ENCODE assay signal across 29 mouse cellular contexts in genomic region chr11:44887691-44888090, GRCm38 (mm10).
DNase-seq lines count a peak whose midpoint lies in the region; ATAC-seq and TF ChIP-seq lines count a peak whose summit lies in the region.
"Had no signal": no experiment of that assay in that cellular context is flagged by ENCODE, and none has a peak within 500 bp of the region (broad histone marks: within the 10 kb centered on the region; RNA-seq: fewer than 3 reads in every experiment).

No protein-coding gene starts in this region.

- no peaks in the 10 kb centered on the region for H3K9me3 ChIP-seq in hindbrain, embryonic 12.5 days (replicated peaks)
- no peaks in the 10 kb centered on the region for H3K9me3 ChIP-seq in hindbrain, postnatal 0 days (ENCODE audit: low read length)
- H3K9me3 ChIP-seq in midbrain, embryonic 14.5 days (ENCODE audit: control insufficient read depth, low read length), result no peaks in the 10 kb centered on the region
- no peaks in the 10 kb centered on the region for H3K9me3 ChIP-seq in midbrain, postnatal 0 days (ENCODE audit: low read length)
- no peaks in the 10 kb centered on the region for H3K9me3 ChIP-seq in forebrain, embryonic 16.5 days (ENCODE audit: control insufficient read depth, low read length)
- H3K9me3 ChIP-seq: heart, embryonic 12.5 days; kidney, embryonic 15.5 days; midbrain, embryonic 10.5 days; neural tube, embryonic 12.5 days; stomach, embryonic 15.5 days had no signal

- H3K4me3 ChIP-seq in hindbrain, embryonic 12.5 days, result no peak overlapping the region
- H3K4me3 ChIP-seq in hindbrain, postnatal 0 days (ENCODE audit: low read length), result no peak overlapping the region
- no peak overlapping the region for H3K4me3 ChIP-seq in midbrain, embryonic 14.5 days (replicated peaks; ENCODE audit: low read depth, low read length)
- no peak overlapping the region for H3K4me3 ChIP-seq in midbrain, postnatal 0 days (ENCODE audit: low read depth, low read length)
- no peak overlapping the region for H3K4me3 ChIP-seq in forebrain, embryonic 16.5 days (replicated peaks; ENCODE audit: low read length)
- H3K4me3 ChIP-seq: erythroblast, embryonic 14.5 days; heart, embryonic 12.5 days; kidney, embryonic 15.5 days; midbrain, embryonic 10.5 days; neural tube, embryonic 12.5 days; stomach, embryonic 15.5 days had no signal

- no peak overlapping the region for H3K9ac ChIP-seq in hindbrain, embryonic 12.5 days
- no peak overlapping the region for H3K9ac ChIP-seq in hindbrain, postnatal 0 days (replicated peaks; ENCODE audit: low read length)
- H3K9ac ChIP-seq in midbrain, embryonic 14.5 days (replicated peaks; ENCODE audit: low read length), result no peak overlapping the region
- H3K9ac ChIP-seq in midbrain, postnatal 0 days (replicated peaks; ENCODE audit: low read length, poor library complexity, severe bottlenecking), result no peak overlapping the region
- H3K9ac ChIP-seq in forebrain, embryonic 16.5 days (replicated peaks; ENCODE audit: low read depth, low read length), result no peak overlapping the region
- H3K9ac ChIP-seq: heart, embryonic 12.5 days; kidney, embryonic 15.5 days; liver, embryonic 14.5 days; neural tube, embryonic 12.5 days; stomach, embryonic 15.5 days had no signal

- no peak overlapping the region for H3K4me2 ChIP-seq in hindbrain, embryonic 12.5 days (replicated peaks)
- no peak overlapping the region for H3K4me2 ChIP-seq in hindbrain, postnatal 0 days (ENCODE audit: low read depth, low read length)
- H3K4me2 ChIP-seq in midbrain, embryonic 14.5 days (ENCODE audit: low read length), result no peak overlapping the region
- no peak overlapping the region for H3K4me2 ChIP-seq in midbrain, postnatal 0 days (ENCODE audit: low read depth, low read length, poor library complexity, severe bottlenecking)
- H3K4me2 ChIP-seq in forebrain, embryonic 16.5 days (ENCODE audit: low read length), result no peak overlapping the region
- H3K4me2 ChIP-seq: heart, embryonic 12.5 days; kidney, embryonic 15.5 days; neural tube, embryonic 12.5 days; stomach, embryonic 15.5 days had no signal

- no peak for TF ChIP-seq CTCF in hindbrain, postnatal 0 days (IDR thresholded peaks at IDR 0.05; ENCODE audit: low read depth)
- no peak for TF ChIP-seq CTCF in midbrain, postnatal 0 days (IDR thresholded peaks at IDR 0.05)

- peaks cover 13% of the 10 kb centered on the region for H3K4me1 ChIP-seq in hindbrain, embryonic 12.5 days
- no peaks in the 10 kb centered on the region for H3K4me1 ChIP-seq in hindbrain, postnatal 0 days (ENCODE audit: insufficient read depth, low read length)
- H3K4me1 ChIP-seq in midbrain, embryonic 14.5 days (ENCODE audit: control insufficient read depth, insufficient read depth, low read length), result peaks cover 20% of the 10 kb centered on the region
- no peaks in the 10 kb centered on the region for H3K4me1 ChIP-seq in midbrain, postnatal 0 days (ENCODE audit: insufficient read depth, low read length)
- H3K4me1 ChIP-seq in forebrain, embryonic 16.5 days (replicated peaks; ENCODE audit: control insufficient read depth, insufficient read depth, low read length), result no peaks in the 10 kb centered on the region
- H3K4me1 ChIP-seq: heart, embryonic 12.5 days; kidney, embryonic 15.5 days; stomach, embryonic 15.5 days had no signal

- ATAC-seq in hindbrain, embryonic 12.5 days (ENCODE audit: low FRiP score), result no peak
- ATAC-seq in hindbrain, postnatal 0 days, result no peak
- ATAC-seq in midbrain, embryonic 14.5 days (ENCODE audit: low FRiP score, low TSS enrichment), result no peak
- ATAC-seq in midbrain, postnatal 0 days (ENCODE audit: low FRiP score), result no peak
- peak; percentile 62; the same call in 1 of the 2 replicates for ATAC-seq in forebrain, embryonic 16.5 days
- ATAC-seq: CD4-positive, CD25-positive, alpha-beta regulatory T cell, adult 4 months had no signal

- H3K27me3 ChIP-seq in hindbrain, embryonic 12.5 days, result no peaks in the 10 kb centered on the region
- H3K27me3 ChIP-seq in hindbrain, postnatal 0 days (ENCODE audit: insufficient read depth, low read length), result no peaks in the 10 kb centered on the region
- no peaks in the 10 kb centered on the region for H3K27me3 ChIP-seq in midbrain, embryonic 14.5 days (ENCODE audit: control insufficient read depth, insufficient read depth, low read length)
- H3K27me3 ChIP-seq in midbrain, postnatal 0 days (ENCODE audit: insufficient read depth, low read length), result no peaks in the 10 kb centered on the region
- 0 out of 2 replicates have a peak, but pooled peaks cover 2% of the 10 kb centered on the region for H3K27me3 ChIP-seq in forebrain, embryonic 16.5 days (replicated peaks; ENCODE audit: control insufficient read depth, insufficient read depth, low read length)
- H3K27me3 ChIP-seq: heart, embryonic 12.5 days; kidney, embryonic 15.5 days; neural tube, embryonic 12.5 days; stomach, embryonic 15.5 days had no signal

- 73% methylated on average over 7 of the region's 7 CpGs for WGBS in hindbrain, embryonic 12.5 days
- WGBS in hindbrain, postnatal 0 days, result 65% methylated on average over 7 of the region's 7 CpGs
- 57% methylated on average over 7 of the region's 7 CpGs for WGBS in midbrain, embryonic 14.5 days
- WGBS in midbrain, postnatal 0 days, result 58% methylated on average over 7 of the region's 7 CpGs
- whole genome bisulfite sequencing in forebrain, embryonic 16.5 days, result 68% methylated on average over 7 of the region's 7 CpGs

- H3K27ac ChIP-seq in hindbrain, embryonic 12.5 days, result 0 out of 2 replicates have a peak overlapping the region, but pooled peaks have one; percentile 18
- no peak overlapping the region for H3K27ac ChIP-seq in hindbrain, postnatal 0 days
- H3K27ac ChIP-seq in midbrain, embryonic 14.5 days (replicated peaks; ENCODE audit: low read depth, low read length), result no peak overlapping the region
- no peak overlapping the region for H3K27ac ChIP-seq in midbrain, postnatal 0 days (ENCODE audit: low read depth, low read length)
- H3K27ac ChIP-seq in forebrain, embryonic 16.5 days (ENCODE audit: low read length), result no peak overlapping the region
- H3K27ac ChIP-seq: kidney, embryonic 15.5 days; liver, embryonic 14.5 days; midbrain, embryonic 10.5 days; neural tube, embryonic 12.5 days; stomach, embryonic 15.5 days had no signal

- 0 out of 2 replicates have a peak, but pooled peaks cover 4% of the 10 kb centered on the region for H3K36me3 ChIP-seq in hindbrain, embryonic 12.5 days
- no peaks in the 10 kb centered on the region for H3K36me3 ChIP-seq in hindbrain, postnatal 0 days (ENCODE audit: insufficient read depth, low read length)
- H3K36me3 ChIP-seq in midbrain, embryonic 14.5 days (ENCODE audit: control insufficient read depth, insufficient read depth, low read length), result 0 out of 2 replicates have a peak, but pooled peaks cover 3% of the 10 kb centered on the region
- H3K36me3 ChIP-seq in midbrain, postnatal 0 days (ENCODE audit: insufficient read depth, low read length), result no peaks in the 10 kb centered on the region
- no peaks in the 10 kb centered on the region for H3K36me3 ChIP-seq in forebrain, embryonic 16.5 days (ENCODE audit: control insufficient read depth, insufficient read depth)
- H3K36me3 ChIP-seq: heart, embryonic 12.5 days; kidney, embryonic 15.5 days; midbrain, embryonic 10.5 days; stomach, embryonic 15.5 days had no signal

- DNase-seq in hindbrain, postnatal 0 days (ENCODE audit: low spot score), result no peak
- peak; percentile 43 for DNase-seq in midbrain, embryonic 14.5 days
- DNase-seq in midbrain, postnatal 0 days (ENCODE audit: low spot score), result no peak
- no peak for DNase-seq in lung, postnatal 25 days (ENCODE audit: low spot score)
- DNase-seq in Muller cell, postnatal 12 days (ENCODE audit: inconsistent ontology term), result no peak
- DNase-seq: adrenal gland, postnatal 36 days; cerebellum, adult 2 months; cerebellum, postnatal 14 days; gastrocnemius, postnatal 25 days; heart, adult 18-20 months; heart, postnatal 4 days; kidney, adult 18-20 months; kidney, postnatal 25 days; liver; lung, adult 2 months; lung, postnatal 14 days; retina, postnatal 1 day; right cerebral cortex, postnatal 14 days; thymus, postnatal 14 days had no signal
